Mouse (Mus musculus) C2C12 (cell line): ENCODE data around the gene Ryr3.
"Not testable (repeated sequence)": the region's sequence is repeated elsewhere in the genome, so short reads cannot be mapped to it uniquely, and the experiment has no call there.

Experiments
- CEBPB ChIP-seq: IDR thresholded peaks from one replicate; pipeline ENCODE4 v1.6.1; 2011; ENCODE audit warnings: low read depth, mild to moderate bottlenecking, control low read depth, moderate library complexity
- CTCF ChIP-seq: IDR thresholded peaks from one replicate; pipeline ENCODE4 v1.5.1; 2011; ENCODE audit not compliant: control insufficient read depth, insufficient read depth, insufficient read length
- USF1 ChIP-seq: IDR thresholded peaks from one replicate; pipeline ENCODE4 v1.6.1; 2011; ENCODE audit warnings: low read depth, mild to moderate bottlenecking, control low read depth, moderate library complexity

- not testable (repeated sequence) for TF ChIP-seq CTCF, USF1, CEBPB
These were observed 125.6 kb downstream of the Ryr3 start for GRCm38 (mm10) chr2:113091316-113091715.
